Mouse (Mus musculus) midbrain, embryonic 14.5 days (tissue): ENCODE measurements at regions not wholly inside any gene's neighbourhood (a gene's known extent, or its start where the extent isn't known, plus 50 kb on each side); places are given as distances from the start of the nearest gene placed in this dataset.

Source experiments
- ATAC-seq: fragments of 200-750 bp; cut with Nextera tagmentation; 2 replicates; pipeline ENCODE4 v1.8.0; 2017; ENCODE audit warnings: moderate number of reproducible peaks, moderate library complexity; ENCODE audit not compliant: low FRiP score, low TSS enrichment
- DNase-seq: peaks from one replicate; pipeline ENCODE4 v3.0.0-alpha.2; 2015
- H3K27ac ChIP-seq: fragments of 300-500 bp; sonication (generic); replicated peaks from 2 replicates; pipeline ENCODE4 v1.5.1; 2014; ENCODE audit warnings: mild to moderate bottlenecking, low read depth, low read length, moderate library complexity
- H3K27me3 ChIP-seq: fragments of 300-500 bp; sonication (generic); 2 replicates; pipeline ENCODE4 v1.6.1; 2014; ENCODE audit warnings: low read length, control low read depth, mixed read lengths; ENCODE audit not compliant: control insufficient read depth, insufficient read depth
- H3K36me3 ChIP-seq: fragments of 300-500 bp; sonication (generic); 2 replicates; pipeline ENCODE4 v1.6.1; 2014; ENCODE audit warnings: low read length, control low read depth; ENCODE audit not compliant: control insufficient read depth, insufficient read depth
- H3K4me1 ChIP-seq: fragments of 300-500 bp; sonication (generic); 2 replicates; pipeline ENCODE4 v1.6.1; 2014; ENCODE audit warnings: mild to moderate bottlenecking, antibody characterized with exemption, low read length, control low read depth; ENCODE audit not compliant: control insufficient read depth, insufficient read depth
- H3K4me2 ChIP-seq: fragments of 300-500 bp; sonication (generic); 2 replicates; pipeline ENCODE4 v1.6.1; 2014; ENCODE audit warnings: mild to moderate bottlenecking, low read length, moderate library complexity
- H3K4me3 ChIP-seq: fragments of 300-500 bp; sonication (generic); replicated peaks from 2 replicates; pipeline ENCODE4 v1.5.1; 2014; ENCODE audit warnings: low read depth, low read length
- H3K9ac ChIP-seq: fragments of 300-500 bp; sonication (generic); replicated peaks from 2 replicates; pipeline ENCODE4 v1.6.1; 2014; ENCODE audit warnings: mild to moderate bottlenecking, low read length, moderate library complexity
- H3K9me3 ChIP-seq: fragments of 300-500 bp; sonication (generic); 2 replicates; pipeline ENCODE4 v1.6.1; 2016; ENCODE audit warnings: low read length, control low read depth, mixed read lengths; ENCODE audit not compliant: control insufficient read depth
- WGBS: fragments of 180-500 bp; shearing (Covaris S2); extraction: QIAGEN DNeasy Blood & Tissue Kit; methylation state at CpG from one replicate; pipeline ENCODE4 v1.1.7; 2014; 5-methylcytosine and 5-hydroxymethylcytosine counted together

DNA sequence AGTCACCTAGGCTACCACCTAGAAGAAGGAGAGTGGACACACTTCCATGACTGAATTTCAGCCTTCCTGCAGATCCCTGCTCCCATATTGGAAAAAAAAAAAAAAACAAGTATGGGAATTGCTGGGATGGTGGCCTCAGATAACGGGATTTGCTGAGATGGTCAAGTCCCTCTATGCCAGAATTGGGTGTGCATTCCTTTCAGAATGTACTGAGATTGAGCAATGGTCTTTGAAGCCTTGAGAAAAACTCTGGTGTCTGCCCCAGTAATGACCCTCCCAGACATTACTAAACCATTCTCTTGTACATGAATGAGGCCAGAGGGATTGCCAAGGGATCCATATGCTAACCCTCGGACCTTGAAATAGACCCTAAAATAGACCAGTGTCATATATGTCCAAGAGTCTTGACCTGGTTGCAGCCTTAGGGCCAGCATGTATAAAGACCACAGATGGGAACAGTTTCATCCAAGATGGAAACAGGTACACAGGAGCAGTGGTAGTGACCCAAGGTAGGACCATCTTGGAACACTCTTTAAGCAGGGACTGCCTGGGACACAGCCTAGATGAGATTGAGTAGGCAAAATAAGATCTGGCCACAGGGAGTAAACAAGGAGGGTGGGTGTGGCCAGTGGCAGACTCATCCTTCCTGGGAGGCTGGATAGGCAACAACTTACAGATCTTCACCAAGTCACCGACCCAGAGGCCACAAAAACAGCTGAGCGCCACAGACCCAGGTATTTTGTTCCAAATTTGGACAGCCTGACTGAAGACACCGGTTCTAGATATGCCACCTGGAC lies 882.9 kb upstream of the 9430069I07Rik start:
- no peak for DNase-seq
- no peaks in the 10 kb centered on the region for H3K4me1 ChIP-seq
- WGBS = 88% methylated on average over 5 of the region's 5 CpGs
- no peak overlapping the region for H3K9ac ChIP-seq
- H3K27me3 ChIP-seq = no peaks in the 10 kb centered on the region
- H3K36me3 ChIP-seq = no peaks in the 10 kb centered on the region
- peak; percentile 21; the same call in 1 of the 2 replicates for ATAC-seq
- H3K4me3 ChIP-seq = no peak overlapping the region
- no peak overlapping the region for H3K27ac ChIP-seq
- no peaks in the 10 kb centered on the region for H3K9me3 ChIP-seq
- H3K4me2 ChIP-seq = no peak overlapping the region

DNA sequence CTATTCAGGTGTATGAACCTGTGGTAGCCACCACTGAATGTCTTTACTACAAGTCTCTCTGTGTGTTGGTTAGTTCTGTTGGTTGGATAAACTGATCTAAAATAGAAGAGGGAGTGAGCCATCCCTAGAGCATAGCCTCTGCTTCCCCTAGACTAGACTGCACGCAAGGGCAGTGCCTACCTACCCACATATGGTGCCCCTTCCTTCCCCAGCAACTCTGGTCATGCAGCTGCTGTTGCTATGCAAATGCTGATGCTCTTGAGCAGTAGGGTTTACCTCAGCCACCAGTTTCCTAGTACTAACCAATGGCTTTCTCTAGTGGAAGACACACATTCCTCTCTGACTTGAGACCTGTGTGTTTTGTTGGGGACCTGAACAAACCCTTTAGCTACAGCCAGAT lies 881.0 kb upstream of the 9430069I07Rik start:
- ATAC-seq (0 out of 2 replicates have a peak, but pooled peaks have one; percentile 15), DNase-seq (no peak)
- H3K4me2 ChIP-seq = no peak overlapping the region
- H3K4me1 ChIP-seq = no peaks in the 10 kb centered on the region
- H3K9me3 ChIP-seq = no peaks in the 10 kb centered on the region
- no peak overlapping the region for H3K4me3 ChIP-seq
- no peak overlapping the region for H3K27ac ChIP-seq
- H3K27me3 ChIP-seq = no peaks in the 10 kb centered on the region
- no peak overlapping the region for H3K9ac ChIP-seq
- 80% methylated on average over 1 of the region's 1 CpGs for WGBS
- H3K36me3 ChIP-seq = no peaks in the 10 kb centered on the region

GRCm38 (mm10) chr15:35233968-35234696 lies 876.5 kb upstream of the 9430069I07Rik start:
- Histone ChIP-seq H3K36me3 (no peaks in the 10 kb centered on the region), H3K9me3 (no peaks in the 10 kb centered on the region), H3K9ac (no peak overlapping the region), H3K4me2 (no peak overlapping the region), H3K27ac (no peak overlapping the region), H3K4me1 (no peaks in the 10 kb centered on the region), H3K4me3 (no peak overlapping the region), H3K27me3 (no peaks in the 10 kb centered on the region)
- 93% methylated on average over 2 of the region's 2 CpGs for WGBS
- ATAC-seq = no peak
- DNase-seq = no peak

DNA sequence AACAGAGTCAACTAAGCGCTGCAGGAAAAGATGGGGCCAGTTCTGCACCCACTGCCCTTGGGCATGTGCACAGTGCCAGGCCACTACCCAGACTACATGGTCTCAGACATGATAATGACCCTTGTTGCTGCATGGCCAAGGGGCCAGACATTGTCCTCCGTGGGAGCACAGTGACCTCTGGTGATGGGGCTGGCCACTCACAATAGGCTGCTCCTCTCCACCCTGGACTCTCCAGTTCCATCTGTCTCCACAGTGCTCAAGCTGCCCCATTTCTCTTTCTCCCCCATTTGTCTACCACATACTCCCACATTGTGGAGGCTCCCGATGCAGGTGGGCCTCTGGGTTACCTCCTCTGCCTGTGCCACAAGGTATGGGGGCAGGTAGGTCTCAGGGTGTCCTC lies 871.9 kb upstream of the 9430069I07Rik start:
- no peaks in the 10 kb centered on the region for H3K27me3 ChIP-seq
- H3K4me3 ChIP-seq = no peak overlapping the region
- no peaks in the 10 kb centered on the region for H3K4me1 ChIP-seq
- no peaks in the 10 kb centered on the region for H3K36me3 ChIP-seq
- no peak overlapping the region for H3K9ac ChIP-seq
- no peaks in the 10 kb centered on the region for H3K9me3 ChIP-seq
- DNase-seq (no peak), ATAC-seq (peak; percentile 22; the same call in 1 of the 2 replicates)
- H3K4me2 ChIP-seq = no peak overlapping the region
- WGBS = 93% methylated on average over 3 of the region's 3 CpGs
- H3K27ac ChIP-seq = no peak overlapping the region
